Mouse (Mus musculus): ENCODE data around the gene Pnpla1.

DNA sequence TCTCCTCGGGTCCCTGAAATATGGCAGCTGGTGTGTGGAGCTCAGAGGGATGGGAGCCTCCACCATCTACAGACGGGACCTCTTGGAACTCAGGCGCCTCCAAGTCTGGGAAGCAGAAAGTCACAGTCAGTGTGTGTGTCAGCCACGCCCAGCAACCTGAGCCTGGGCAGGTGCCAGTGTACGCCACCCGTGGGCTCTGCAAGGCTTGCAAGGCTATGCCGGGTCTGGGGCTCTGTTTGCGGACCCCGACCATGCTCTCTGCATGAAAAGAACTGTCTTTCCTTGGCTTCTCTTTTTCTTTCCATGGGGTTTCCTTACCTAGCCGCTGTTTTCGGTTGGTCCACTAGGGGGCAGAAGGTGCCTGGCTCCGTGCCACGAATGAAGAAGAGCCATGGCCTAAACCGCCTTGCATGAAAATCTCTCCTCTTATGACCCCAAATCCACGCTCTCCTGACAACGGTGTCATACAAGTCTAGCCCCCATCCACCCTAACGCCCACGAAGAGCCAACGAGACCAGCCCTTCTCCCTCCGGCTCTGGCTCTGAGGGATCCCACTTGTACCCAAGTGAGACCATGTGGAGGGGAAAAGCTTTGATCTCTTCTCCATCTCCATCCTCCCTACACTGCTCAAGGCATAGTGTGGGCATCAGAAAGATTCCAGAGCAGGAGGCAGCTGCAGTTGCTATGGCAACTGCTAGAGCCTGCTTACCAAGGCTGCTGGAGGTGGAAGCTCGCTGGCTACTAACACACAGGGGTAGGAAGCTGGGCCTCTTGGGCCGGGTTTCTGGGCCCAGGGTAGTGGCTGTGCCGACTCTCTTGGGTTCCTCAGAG, 46.5 kb downstream of the Pnpla1 start:
- peak; percentile 92 for TF ChIP-seq CTCF (IDR thresholded peaks at IDR 0.05; ENCODE audit: low read depth)
- no peak for TF ChIP-seq EP300 (IDR thresholded peaks at IDR 0.05; ENCODE audit: low read depth)

All from liver, postnatal 0 days (tissue).